8 mouse cellular contexts compared by ENCODE assay signal in the genomic region with DNA sequence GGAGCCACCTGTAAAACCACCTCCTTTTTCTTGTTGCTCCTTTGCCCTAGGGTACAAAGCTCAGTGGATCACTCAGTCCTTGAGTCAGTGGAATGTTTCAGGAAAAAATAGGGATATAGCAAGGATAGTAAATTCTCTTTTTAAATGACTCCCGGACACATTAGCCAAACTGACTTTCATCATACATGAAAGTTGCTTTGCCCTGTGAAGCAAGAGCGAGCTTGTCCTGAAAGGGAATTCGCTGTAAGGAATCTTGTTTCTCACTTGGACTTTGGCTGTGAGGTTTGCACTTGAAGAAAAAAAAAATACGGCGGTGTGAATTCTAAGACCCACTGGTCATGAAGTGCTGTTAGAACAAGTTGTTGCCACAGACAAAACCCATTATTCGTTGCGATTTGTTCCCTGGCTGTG. TPM values are rescaled to one million over a fixed set of nuclear protein-coding genes. Genes with fewer than 3 reads are reported as not detected.
DNase-seq lines count a peak whose midpoint lies in the region; ATAC-seq and TF ChIP-seq lines count a peak whose summit lies in the region.

No protein-coding gene starts in this region.

- H3K27me3 ChIP-seq in hindbrain, embryonic 10.5 days (ENCODE audit: insufficient read depth, poor library complexity, severe bottlenecking) = no peaks in the 10 kb centered on the region
- H3K27me3 ChIP-seq in limb, embryonic 14.5 days (ENCODE audit: control insufficient read depth, insufficient read depth, low read length) = no peaks in the 10 kb centered on the region

- peak overlapping the region; percentile 96 for H3K9ac ChIP-seq in limb, embryonic 14.5 days (ENCODE audit: low read depth, low read length, severe bottlenecking)

- intact Hi-C loops in gastrocnemius, adult 2 months (cut with DNase I) = loop anchor here (2.0 kb wide), 1 partner anchor 15 kb away; no protein-coding TSS in a partner anchor

- H3K4me3 ChIP-seq in gastrocnemius, adult 2 months = peak overlapping the region; percentile 96
- H3K4me3 ChIP-seq in hindbrain, embryonic 10.5 days = peak overlapping the region; percentile 94
- H3K4me3 ChIP-seq in limb, embryonic 14.5 days (replicated peaks; ENCODE audit: low read length) = peak overlapping the region; percentile 95
- H3K4me3 ChIP-seq in olfactory bulb, adult 2 months (ENCODE audit: insufficient read depth, low read depth, low read length) = peak overlapping the region; percentile 29; the same call in 1 of the 2 replicates

- H3K36me3 ChIP-seq in hindbrain, embryonic 10.5 days = no peaks in the 10 kb centered on the region
- no peaks in the 10 kb centered on the region for H3K36me3 ChIP-seq in limb, embryonic 14.5 days (ENCODE audit: control insufficient read depth, insufficient read depth, low read length)

- peak overlapping the region; percentile 100 for H3K27ac ChIP-seq in gastrocnemius, adult 2 months
- peak overlapping the region; percentile 99 for H3K27ac ChIP-seq in hindbrain, embryonic 10.5 days
- peak overlapping the region; percentile 48; the same call in 1 of the 2 replicates for H3K27ac ChIP-seq in limb, embryonic 14.5 days (replicated peaks; ENCODE audit: low read depth, low read length)
- no peak overlapping the region for H3K27ac ChIP-seq in olfactory bulb, adult 2 months (ENCODE audit: insufficient read depth, low read depth, low read length)

- no peaks in the 10 kb centered on the region for H3K9me3 ChIP-seq in hindbrain, embryonic 10.5 days
- no peaks in the 10 kb centered on the region for H3K9me3 ChIP-seq in limb, embryonic 14.5 days (ENCODE audit: control insufficient read depth, low read length)

- ATAC-seq in limb, embryonic 14.5 days (ENCODE audit: low FRiP score, low read depth) = no peak

- H3K4me1 ChIP-seq in hindbrain, embryonic 10.5 days (replicated peaks) = peaks cover 21% of the 10 kb centered on the region
- H3K4me1 ChIP-seq in limb, embryonic 14.5 days (ENCODE audit: control insufficient read depth, insufficient read depth, low read length) = peaks cover 11% of the 10 kb centered on the region
- H3K4me1 ChIP-seq in olfactory bulb, adult 2 months (ENCODE audit: control insufficient read depth, insufficient read depth, low read length) = no peaks in the 10 kb centered on the region

- DNase-seq in gastrocnemius, adult 2 months = peak; percentile 22
- no peak for DNase-seq in gastrocnemius, postnatal 25 days
- DNase-seq in embryo, embryonic 10 days (ENCODE audit: low spot score) = peak; percentile 11
- DNase-seq in hindbrain, embryonic 10.5 days (ENCODE audit: low spot score) = no peak
- no peak for DNase-seq in limb, embryonic 14.5 days (ENCODE audit: low spot score)
- no peak for DNase-seq in cerebellum, postnatal 4 days (ENCODE audit: low spot score in 2 of 2)
- no peak for DNase-seq in left cerebral cortex, adult 18-20 months (ENCODE audit: low spot score in 2 of 2)

- peak overlapping the region; percentile 62 for H3K4me2 ChIP-seq in limb, embryonic 14.5 days (replicated peaks; ENCODE audit: low read depth, low read length, severe bottlenecking)

- 34% methylated on average over 7 of the region's 7 CpGs for WGBS in hindbrain, embryonic 10.5 days
- 7% methylated on average over 7 of the region's 7 CpGs for WGBS in limb, embryonic 14.5 days
- WGBS in olfactory bulb, adult 2 months = under 1% methylated on average over 7 of the region's 7 CpGs

- TF ChIP-seq CTCF in gastrocnemius, adult 2 months (IDR thresholded peaks at IDR 0.05) = no peak
- no peak for TF ChIP-seq CTCF in olfactory bulb, adult 2 months (IDR thresholded peaks at IDR 0.05; ENCODE audit: insufficient read depth, low read depth, low read length)

- TF ChIP-seq POLR2A in limb, embryonic 14.5 days (IDR thresholded peaks at IDR 0.05; ENCODE audit: borderline replicate concordance, extremely low read depth, insufficient read depth, insufficient read length) = no peak
- no peak for TF ChIP-seq POLR2A in olfactory bulb, adult 2 months (IDR thresholded peaks at IDR 0.05; ENCODE audit: insufficient read depth, low read depth, low read length)

RNA-seq across cellular contexts. Expression of gene Picalm, which starts 1.8 kb away (rescaled TPM):
- 10 to 100 TPM; 87.9 to 93.4 TPM for total RNA-seq in gastrocnemius, adult 2 months (2021)
- 10 to 100 TPM; 78.3 to 79.6 TPM for total RNA-seq in gastrocnemius, postnatal 25 days (2021)
- polyA plus RNA-seq in hindbrain, embryonic 10.5 days (2016; fragmentation: Nextera tagmentation; extraction: Ambion mirVana) = 26.3 and 28.8 TPM in 2 replicates
- 153 and 155 TPM in 2 replicates for polyA plus RNA-seq in limb, embryonic 14.5 days (2012; rRNA removed)
- polyA plus RNA-seq in limb, embryonic 14.5 days (2014; fragmentation: Nextera tagmentation; extraction: Ambion mirVana) = 53.6 and 59.6 TPM in 2 replicates
- 64.3 TPM in 1 of 2 replicates, not detected in the other for polyA plus RNA-seq in olfactory bulb, adult 2 months (2012; ENCODE audit: insufficient read depth, insufficient read length, low replicate concordance, missing spikeins)
- total RNA-seq in left cerebral cortex, adult 18-20 months (2021) = 100 to 1,000 TPM; 139 to 141 TPM

Comparison
In these comparisons a context has a peak if more than half of its experiments do, and no peak if none do; other contexts are left out.
1. DNase-seq: peak in gastrocnemius, adult 2 months (single experiment) and embryo, embryonic 10 days (single experiment); none in gastrocnemius, postnatal 25 days (single experiment), hindbrain, embryonic 10.5 days (single experiment), limb, embryonic 14.5 days (single experiment), cerebellum, postnatal 4 days (0 of 2) and left cerebral cortex, adult 18-20 months (0 of 2).
2. H3K4me3 ChIP-seq: peak in every context shown above with its lines; median percentile 96 in gastrocnemius, adult 2 months; 95 in limb, embryonic 14.5 days; 94 in hindbrain, embryonic 10.5 days; 29 in olfactory bulb, adult 2 months.